Mouse (Mus musculus) ES-Bruce4 (cell line): ENCODE results near the gene Usp49. TPM values are rescaled to one million over a fixed set of nuclear protein-coding genes. Genes with fewer than 3 reads are reported as not detected.
"Not testable (repeated sequence)": the region's sequence is repeated elsewhere in the genome, so short reads cannot be mapped to it uniquely, and the experiment has no call there.

Experiments used
- H3K27ac ChIP-seq: 2 replicates; pipeline ENCODE4 v1.5.1; 2012; ENCODE audit warnings: low read length, inconsistent platforms; ENCODE audit not compliant: insufficient read depth
- H3K27me3 ChIP-seq: 2 replicates; pipeline ENCODE4 v1.6.1; 2012; ENCODE audit warnings: mild to moderate bottlenecking, low read length, inconsistent platforms; ENCODE audit not compliant: control insufficient read depth, poor library complexity, insufficient read depth, severe bottlenecking
- H3K36me3 ChIP-seq: 2 replicates; pipeline ENCODE4 v1.6.1; 2012; ENCODE audit warnings: inconsistent platforms, mild to moderate bottlenecking, low read length, moderate library complexity; ENCODE audit not compliant: control insufficient read depth, poor library complexity, insufficient read depth, severe bottlenecking
- H3K4me1 ChIP-seq: one replicate; pipeline ENCODE4 v1.8.1; 2011; ENCODE audit warnings: low read length; ENCODE audit not compliant: control insufficient read depth, insufficient read depth
- H3K4me3 ChIP-seq: 2 replicates; pipeline ENCODE4 v1.5.1; 2011; ENCODE audit warnings: low read depth, mild to moderate bottlenecking, low read length
- H3K9ac ChIP-seq: 2 replicates; pipeline ENCODE4 v1.6.1; 2012; ENCODE audit warnings: low read depth, mild to moderate bottlenecking, inconsistent platforms; ENCODE audit not compliant: poor library complexity, severe bottlenecking
- H3K9me3 ChIP-seq: replicated peaks from 2 replicates; pipeline ENCODE4 v1.6.1; 2012; ENCODE audit warnings: mild to moderate bottlenecking, low read length, inconsistent platforms; ENCODE audit not compliant: control insufficient read depth, poor library complexity, insufficient read depth, severe bottlenecking
- CTCF ChIP-seq: IDR thresholded peaks from one replicate; pipeline ENCODE4 v1.8.1; 2011; ENCODE audit warnings: low read depth, low read length
- EP300 ChIP-seq: IDR thresholded peaks from 2 replicates; pipeline ENCODE4 v1.6.1; 2011; ENCODE audit warnings: low read depth, low read length; ENCODE audit not compliant: insufficient read depth
- POLR2A ChIP-seq: IDR thresholded peaks from one replicate; pipeline ENCODE4 v1.8.1; 2011; ENCODE audit warnings: low read length; ENCODE audit not compliant: insufficient read depth
- polyA plus RNA-seq: library from polyadenylated mRNA; stranded (reverse); fragments of >200 nt; gene quantifications from 2 replicates; pipeline ENCODE4 v1.2.4, GENCODE M21; 2011; ENCODE audit warnings: low read depth; ENCODE audit not compliant: missing spikeins, insufficient read depth, insufficient read length

Usp49 gene
- polyA plus RNA-seq, 1 experiment: 16.8 TPM

- Histone ChIP-seq H3K9me3 (no peaks in the 10 kb centered on the region), H3K4me3 (no peak overlapping the region), H3K27ac (no peak overlapping the region), H3K27me3 (no peaks in the 10 kb centered on the region), H3K4me1 (no peaks in the 10 kb centered on the region), H3K36me3 (peaks cover 5% of the 10 kb centered on the region), H3K9ac (no peak overlapping the region)
- TF ChIP-seq POLR2A (no peak), EP300 (no peak), CTCF (no peak)
Observed at GRCm38 (mm10) chr17:47616119-47616518, 14.4 kb upstream of the Usp49 start.

- Histone ChIP-seq H3K9ac (no peak overlapping the region), H3K36me3 (peaks cover 5% of the 10 kb centered on the region), H3K4me1 (no peaks in the 10 kb centered on the region), H3K4me3 (no peak overlapping the region), H3K27ac (no peak overlapping the region), H3K9me3 (no peaks in the 10 kb centered on the region), H3K27me3 (no peaks in the 10 kb centered on the region)
- TF ChIP-seq CTCF (no peak), EP300 (no peak), POLR2A (no peak)
Observed at GRCm38 (mm10) chr17:47616652-47617051, 13.8 kb upstream of the Usp49 start.

- H3K27ac ChIP-seq: no peak overlapping the region
- H3K9me3 ChIP-seq: no peaks in the 10 kb centered on the region
- H3K4me1 ChIP-seq: no peaks in the 10 kb centered on the region
- no peaks in the 10 kb centered on the region for H3K27me3 ChIP-seq
- no peak overlapping the region for H3K4me3 ChIP-seq
- no peak overlapping the region for H3K9ac ChIP-seq
- H3K36me3 ChIP-seq: peaks cover 12% of the 10 kb centered on the region
- TF ChIP-seq CTCF: no peak
- no peak for TF ChIP-seq POLR2A
- TF ChIP-seq EP300: no peak
Observed at GRCm38 (mm10) chr17:47617605-47618307, 12.7 kb upstream of the Usp49 start.

GRCm38 (mm10) chr17:47618556-47619311 lies 11.8 kb upstream of the Usp49 start:
- Histone ChIP-seq H3K36me3 (peaks cover 13% of the 10 kb centered on the region), H3K27me3 (no peaks in the 10 kb centered on the region), H3K4me3 (no peak overlapping the region), H3K4me1 (no peaks in the 10 kb centered on the region), H3K9ac (no peak overlapping the region), H3K27ac (no peak overlapping the region), H3K9me3 (no peaks in the 10 kb centered on the region)
- TF ChIP-seq CTCF (no peak), POLR2A (no peak), EP300 (no peak)

- Histone ChIP-seq H3K9ac (no peak overlapping the region), H3K4me3 (no peak overlapping the region), H3K4me1 (no peaks in the 10 kb centered on the region), H3K36me3 (peaks cover 10% of the 10 kb centered on the region), H3K27ac (no peak overlapping the region), H3K9me3 (no peaks in the 10 kb centered on the region), H3K27me3 (no peaks in the 10 kb centered on the region)
- TF ChIP-seq POLR2A: no peak
- TF ChIP-seq CTCF: no peak
- no peak for TF ChIP-seq EP300
Observed at GRCm38 (mm10) chr17:47622912-47623554, 7.5 kb upstream of the Usp49 start.

GRCm38 (mm10) chr17:47624572-47624971 lies 5.9 kb upstream of the Usp49 start:
- not testable (repeated sequence) for H3K4me1 ChIP-seq, H3K36me3 ChIP-seq, H3K27me3 ChIP-seq, H3K4me3 ChIP-seq, H3K27ac ChIP-seq, H3K9ac ChIP-seq, H3K9me3 ChIP-seq
- TF ChIP-seq CTCF: peak; percentile 34
